Mouse (Mus musculus): ENCODE data around the gene Ap1g1.

- no peak for TF ChIP-seq CTCF (IDR thresholded peaks at IDR 0.05; ENCODE audit: borderline replicate concordance, extremely low read depth, insufficient read depth, insufficient read length)
- 0 out of 2 replicates have a peak, but pooled peaks have one; percentile 6 for TF ChIP-seq POLR2A (IDR thresholded peaks at IDR 0.05; ENCODE audit: borderline replicate concordance, extremely low read depth, insufficient read depth, insufficient read length, poor library complexity, severe bottlenecking)
Measured at GRCm38 (mm10) chr8:109868680-109869361, 90.5 kb downstream of the Ap1g1 start.

Data from brain, embryonic 14.5 days (tissue).